Mouse (Mus musculus): ENCODE results near the gene Trafd1.
"Not testable (repeated sequence)": the region's sequence is repeated elsewhere in the genome, so short reads cannot be mapped to it uniquely, and the experiment has no call there.

Gene Trafd1

GRCm38 (mm10) chr5:121333976-121334375 is 51.5 kb downstream of the Trafd1 start:
- in situ Hi-C loops (cut with MboI), result no loop called here

DNA sequence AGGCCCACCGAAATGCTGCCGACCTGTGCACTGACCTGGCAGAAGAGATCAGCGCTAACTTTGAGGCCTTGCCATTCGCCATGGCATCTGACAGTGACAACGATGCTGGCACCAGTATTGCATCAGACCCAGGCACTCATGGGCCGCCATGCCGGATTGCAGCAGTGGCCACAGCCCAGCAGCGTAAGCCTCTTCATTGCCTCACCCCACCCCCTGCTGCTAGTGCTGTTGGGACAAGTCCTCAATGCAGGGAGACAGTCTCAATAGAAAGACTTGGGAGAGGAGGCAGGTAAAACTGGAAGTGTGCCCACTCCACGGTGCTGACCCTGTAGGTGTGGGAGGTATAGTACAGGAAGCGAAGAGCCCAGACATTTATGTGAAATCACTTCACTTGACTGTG is 53.7 kb downstream of the Trafd1 start:
- in situ Hi-C loops (cut with MboI), result no loop called here

GRCm38 (mm10) chr5:121330154-121330816 is 55.1 kb downstream of the Trafd1 start:
- in situ Hi-C loops (cut with MboI), result not testable (repeated sequence)

GRCm38 (mm10) chr5:121329333-121330058 is 55.9 kb downstream of the Trafd1 start:
- in situ Hi-C loops (cut with MboI), result no loop called here

DNA sequence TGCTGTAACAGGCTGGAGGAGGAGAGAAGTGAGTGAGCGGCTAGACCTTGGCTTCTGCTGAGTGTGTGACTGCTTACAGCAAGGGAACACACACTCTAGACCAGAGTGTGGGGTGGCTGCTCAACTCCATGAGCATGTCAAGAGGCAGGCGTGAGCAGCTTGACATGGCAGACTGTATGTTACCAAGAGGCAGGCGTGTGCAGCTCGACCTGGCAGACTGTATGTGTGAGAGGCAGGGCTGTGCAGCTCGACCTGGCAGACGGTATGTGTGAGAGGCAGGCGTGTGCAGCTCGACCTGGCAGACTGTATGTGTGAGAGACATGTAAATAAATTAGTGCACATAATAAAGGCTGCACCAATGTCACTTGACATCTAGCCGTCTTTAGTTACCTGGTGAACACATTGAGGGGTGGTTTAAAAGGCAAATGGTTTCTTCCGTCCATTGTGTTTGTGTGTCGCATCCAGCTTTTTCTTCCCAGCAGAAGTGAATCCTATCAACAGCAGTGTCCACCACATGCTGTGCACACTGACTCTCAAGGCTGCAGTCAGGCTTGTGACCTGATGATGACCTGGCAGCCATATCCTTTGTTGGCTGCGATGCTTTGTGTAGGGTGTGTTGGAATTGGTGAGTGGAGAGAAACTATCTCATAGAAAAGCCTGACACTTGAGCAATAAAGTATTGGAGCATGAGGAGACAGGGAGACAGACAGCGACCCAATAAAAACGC is 59.2 kb downstream of the Trafd1 start:
- in situ Hi-C loops (cut with MboI), result no loop called here
